Mouse (Mus musculus) thymus, postnatal 36 days (tissue): ENCODE data around the gene Hist1h2bn.
"Not testable (repeated sequence)": the region's sequence is repeated elsewhere in the genome, so short reads cannot be mapped to it uniquely, and the experiment has no call there.

Experiments
- DNase-seq, 2 experiments: peaks; one replicate each; pipeline ENCODE4 v3.0.0; 2022; ENCODE audit warnings: mixed read lengths in 2 of 2

Gene Hist1h2bn

DNA sequence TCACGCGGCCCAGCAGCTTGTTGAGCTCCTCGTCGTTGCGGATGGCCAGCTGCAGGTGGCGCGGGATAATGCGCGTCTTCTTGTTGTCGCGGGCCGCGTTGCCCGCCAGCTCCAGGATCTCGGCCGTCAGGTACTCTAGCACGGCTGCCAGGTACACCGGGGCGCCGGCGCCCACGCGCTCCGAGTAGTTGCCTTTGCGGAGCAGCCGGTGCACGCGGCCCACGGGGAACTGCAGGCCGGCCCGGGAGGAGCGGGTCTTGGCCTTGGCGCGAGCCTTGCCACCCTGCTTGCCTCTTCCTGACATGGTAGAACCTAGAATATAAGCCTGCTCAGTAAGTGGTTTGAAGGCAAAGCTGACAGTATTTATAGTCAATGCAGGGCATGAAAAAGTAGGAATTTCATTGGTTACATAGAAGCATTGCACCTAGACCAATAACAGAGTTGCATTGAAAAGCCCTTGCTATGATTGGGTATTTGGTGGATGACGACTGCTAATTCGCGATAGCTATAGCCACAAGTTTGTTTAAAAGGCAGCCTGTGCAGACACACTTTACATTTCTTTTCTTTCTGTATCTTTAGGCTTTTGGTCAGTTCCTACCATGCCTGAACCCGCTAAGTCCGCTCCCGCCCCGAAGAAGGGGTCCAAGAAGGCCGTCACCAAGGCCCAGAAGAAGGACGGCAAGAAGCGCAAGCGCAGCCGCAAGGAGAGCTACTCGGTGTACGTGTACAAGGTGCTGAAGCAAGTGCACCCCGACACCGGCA lies at the start of gene Hist1h2bn, which contains the start of gene Hist1h2ak:
Gene Hist1h2bn (plus strand): TSS at position 600 of the 762 bp plus-strand sequence.
Gene Hist1h2ak (minus strand): TSS at position 304 of the 762 bp plus-strand sequence.
- DNase-seq, result peak; percentile 67 to 77

DNA sequence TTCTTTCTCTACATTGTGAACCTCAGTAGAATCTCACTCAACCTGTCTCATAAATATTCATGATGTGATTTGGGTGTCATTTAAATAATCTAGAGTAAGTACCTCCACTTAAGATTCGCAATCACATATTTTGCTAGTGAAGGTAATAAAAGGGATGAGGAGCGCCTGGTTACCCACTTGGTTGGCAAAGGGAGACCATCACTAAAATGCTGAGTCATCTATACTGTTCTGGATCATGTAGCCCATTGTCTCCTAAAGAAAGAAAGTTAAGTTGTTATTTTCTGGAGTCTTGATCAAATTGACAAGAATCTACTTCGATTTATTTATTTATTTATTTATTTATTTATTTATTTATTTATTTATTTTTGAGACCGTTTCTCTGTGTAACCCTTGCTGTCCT lies 47.3 kb upstream of the Hist1h2bn start:
- no peak for DNase-seq

DNA sequence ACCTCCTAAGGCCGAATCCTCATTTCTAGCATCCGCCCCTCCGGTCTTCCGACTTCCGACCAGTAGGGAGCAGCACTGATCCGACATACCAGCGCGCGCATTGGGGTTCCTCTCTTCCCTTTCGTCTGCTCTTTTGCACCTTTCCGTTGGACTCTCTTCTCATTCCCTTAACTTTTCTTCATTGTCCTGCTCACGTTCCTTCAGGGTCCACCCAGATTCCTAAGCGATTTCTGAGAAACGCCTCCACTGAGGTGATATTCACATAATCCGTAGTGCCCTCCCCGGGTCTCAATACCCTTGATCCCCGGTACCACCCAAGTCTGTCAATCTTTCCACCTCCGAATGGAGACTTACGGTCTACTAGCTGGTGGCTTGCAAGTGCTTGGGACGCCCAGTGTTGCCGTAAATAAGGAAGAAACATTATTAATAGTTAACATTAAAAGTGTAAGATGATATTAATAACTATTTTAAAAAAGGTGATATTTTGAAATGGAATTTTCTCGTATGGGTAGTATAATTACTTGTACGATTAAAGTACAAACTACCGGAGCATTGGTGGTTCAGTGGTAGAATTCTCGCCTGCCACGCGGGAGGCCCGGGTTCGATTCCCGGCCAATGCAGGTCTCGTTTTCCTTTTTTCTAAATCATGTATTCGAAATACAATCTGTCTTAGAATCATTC lies 43.8 kb upstream of the Hist1h2bn start:
- peak; percentile 88 to 92 for DNase-seq

DNA sequence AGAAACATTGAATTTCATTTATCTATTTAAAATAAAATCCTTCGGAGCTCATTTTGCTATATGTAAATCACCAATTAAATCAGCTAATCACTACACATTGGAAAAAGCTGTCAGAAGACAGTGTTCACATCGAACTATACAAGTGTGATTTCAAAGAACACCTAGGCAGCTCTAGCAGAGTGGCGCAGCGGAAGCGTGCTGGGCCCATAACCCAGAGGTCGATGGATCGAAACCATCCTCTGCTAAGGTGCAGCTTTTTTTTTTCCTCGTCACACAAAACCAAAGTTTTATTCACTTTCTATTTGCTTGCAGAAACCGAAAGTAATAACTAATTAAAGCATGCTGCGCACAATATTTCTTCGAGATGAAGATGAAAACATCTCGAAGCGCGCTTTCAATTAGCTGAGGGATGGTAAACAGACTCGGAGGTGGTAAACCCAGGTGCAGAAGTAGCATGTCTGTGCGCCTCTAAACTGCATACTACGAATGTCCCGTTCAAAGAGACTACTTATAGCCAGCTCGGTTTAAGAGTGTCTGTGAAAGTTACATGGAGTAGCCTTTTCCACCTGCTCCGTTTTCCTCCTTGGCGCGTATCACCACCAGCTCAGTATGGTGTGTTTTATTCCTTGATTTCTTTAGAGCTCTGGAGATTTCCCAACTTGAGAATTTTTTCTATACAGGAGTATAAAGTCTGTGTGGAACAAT lies 43.0 kb upstream of the Hist1h2bn start:
- peak; percentile 81 for DNase-seq

- DNase-seq, result no peak
Measured at GRCm38 (mm10) chr13:21711698-21712097, 42.2 kb upstream of the Hist1h2bn start.

- DNase-seq, result peak; percentile 53 to 60
Measured at GRCm38 (mm10) chr13:21714725-21715124, 39.2 kb upstream of the Hist1h2bn start.

- no peak for DNase-seq
Measured at GRCm38 (mm10) chr13:21715131-21715863, 38.6 kb upstream of the Hist1h2bn start.

DNA sequence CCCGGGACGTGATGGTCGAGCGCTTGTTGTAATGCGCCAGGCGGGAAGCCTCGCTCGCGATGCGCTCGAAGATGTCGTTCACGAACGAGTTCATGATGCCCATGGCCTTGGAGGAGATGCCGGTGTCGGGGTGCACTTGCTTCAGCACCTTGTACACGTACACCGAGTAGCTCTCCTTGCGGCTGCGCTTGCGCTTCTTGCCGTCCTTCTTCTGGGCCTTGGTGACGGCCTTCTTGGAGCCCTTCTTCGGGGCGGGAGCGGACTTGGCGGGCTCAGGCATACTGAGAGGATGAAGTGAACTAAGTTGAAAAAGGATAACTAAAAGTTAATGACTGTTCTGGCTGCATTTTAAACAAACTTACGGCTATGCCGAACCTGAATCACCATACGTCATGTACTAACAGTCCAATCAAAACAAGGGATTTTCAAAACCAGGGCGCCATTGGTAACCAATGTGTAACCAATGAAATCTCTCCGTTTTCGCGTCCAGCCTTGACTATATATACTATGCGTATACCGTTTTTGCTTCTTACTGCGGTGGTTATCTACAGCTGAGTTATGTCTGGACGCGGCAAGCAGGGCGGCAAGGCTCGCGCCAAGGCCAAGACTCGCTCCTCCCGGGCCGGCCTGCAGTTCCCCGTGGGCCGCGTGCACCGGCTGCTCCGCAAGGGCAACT lies 37.9 kb upstream of the Hist1h2bn start, which contains the start of the genes Hist1h2bl and Hist1h2ai:
Gene Hist1h2bl (minus strand): TSS at position 280 of the 676 bp plus-strand sequence.
Gene Hist1h2ai (plus strand): TSS at position 559 of the 676 bp plus-strand sequence.
- peak; percentile 75 to 81 for DNase-seq

DNA sequence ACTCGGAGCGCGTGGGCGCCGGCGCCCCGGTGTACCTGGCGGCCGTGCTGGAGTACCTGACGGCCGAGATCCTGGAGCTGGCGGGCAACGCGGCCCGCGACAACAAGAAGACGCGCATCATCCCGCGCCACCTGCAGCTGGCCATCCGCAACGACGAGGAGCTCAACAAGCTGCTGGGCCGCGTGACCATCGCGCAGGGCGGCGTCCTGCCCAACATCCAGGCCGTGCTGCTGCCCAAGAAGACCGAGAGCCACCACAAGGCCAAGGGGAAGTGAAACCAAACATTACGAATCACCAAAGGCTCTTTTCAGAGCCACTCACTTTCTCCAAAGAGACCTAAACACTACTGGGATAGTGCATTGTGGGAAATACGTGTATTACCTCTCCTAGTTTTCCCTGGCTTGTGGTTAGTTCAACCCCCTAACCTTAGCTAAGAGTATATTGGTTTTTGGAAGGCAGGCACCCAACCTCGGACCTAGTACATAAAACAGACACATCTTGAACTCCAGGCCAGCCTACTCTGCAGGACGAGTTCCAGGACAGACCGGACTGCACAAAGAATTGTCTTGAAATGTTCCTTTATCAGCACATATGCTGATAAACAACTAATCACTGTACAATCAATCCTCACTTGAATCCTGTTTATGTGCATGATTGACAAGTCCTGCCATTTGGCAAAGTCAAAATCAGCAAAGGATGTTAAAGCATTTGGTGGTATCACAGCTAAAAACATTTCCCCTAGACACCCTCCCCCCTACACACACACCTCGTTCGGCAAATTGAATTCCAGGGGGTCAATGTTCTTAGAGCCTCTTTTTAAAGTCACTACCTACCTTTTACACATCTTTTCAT lies 37.2 kb upstream of the Hist1h2bn start:
- peak in 1 of 2 experiments; percentile 11 for DNase-seq

GRCm38 (mm10) chr13:21717397-21718357 lies 36.2 kb upstream of the Hist1h2bn start, which contains the start of gene Hist1h3h:
Gene Hist1h3h (plus strand): TSS chr13:21717659.
- peak; percentile 83 to 85 for DNase-seq

GRCm38 (mm10) chr13:21718381-21719080 lies 35.4 kb upstream of the Hist1h2bn start:
- no peak for DNase-seq

DNA sequence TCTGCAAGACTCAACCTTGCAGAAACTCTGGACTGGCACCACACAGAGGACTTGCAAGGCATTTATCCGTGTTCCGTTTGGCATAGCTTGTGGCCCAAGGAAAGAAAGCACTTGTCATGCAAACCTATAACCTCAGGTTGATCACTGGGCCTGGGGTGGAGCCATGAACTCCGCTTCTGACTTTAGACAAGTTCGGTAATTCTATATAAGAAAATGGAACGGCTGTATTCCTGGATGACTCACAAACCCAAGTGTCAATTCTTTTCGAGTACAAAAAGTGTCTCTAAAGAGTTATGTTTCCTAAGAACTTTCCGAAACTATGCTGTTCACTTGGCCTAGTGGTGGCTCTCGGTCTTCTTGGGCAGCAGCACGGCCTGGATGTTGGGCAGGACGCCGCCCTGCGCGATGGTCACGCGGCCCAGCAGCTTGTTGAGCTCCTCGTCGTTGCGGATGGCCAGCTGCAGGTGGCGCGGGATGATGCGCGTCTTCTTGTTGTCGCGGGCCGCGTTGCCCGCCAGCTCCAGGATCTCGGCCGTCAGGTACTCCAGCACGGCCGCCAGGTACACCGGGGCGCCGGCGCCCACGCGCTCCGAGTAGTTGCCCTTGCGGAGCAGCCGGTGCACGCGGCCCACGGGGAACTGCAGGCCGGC lies 32.7 kb upstream of the Hist1h2bn start:
- not testable (repeated sequence) for DNase-seq

DNA sequence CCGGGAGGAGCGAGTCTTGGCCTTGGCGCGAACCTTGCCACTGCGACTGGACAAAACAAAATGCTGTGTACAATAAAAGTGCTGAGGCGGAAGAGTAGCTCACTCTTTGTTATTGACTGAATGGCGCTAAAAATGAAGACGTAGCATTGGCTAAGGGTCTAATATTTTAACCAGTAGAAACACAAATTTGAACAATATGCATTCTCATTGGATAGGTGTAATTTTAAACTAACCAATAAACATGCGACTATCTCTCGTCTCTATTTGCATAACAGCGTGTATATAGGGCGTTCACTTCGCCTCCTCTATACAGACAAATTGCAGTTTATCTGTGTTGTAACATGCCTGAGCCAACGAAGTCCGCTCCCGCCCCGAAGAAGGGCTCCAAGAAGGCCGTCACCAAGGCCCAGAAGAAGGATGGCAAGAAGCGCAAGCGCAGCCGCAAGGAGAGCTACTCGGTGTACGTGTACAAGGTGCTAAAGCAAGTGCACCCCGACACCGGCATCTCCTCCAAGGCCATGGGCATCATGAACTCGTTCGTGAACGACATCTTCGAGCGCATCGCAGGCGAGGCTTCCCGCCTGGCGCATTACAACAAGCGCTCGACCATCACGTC lies 32.1 kb upstream of the Hist1h2bn start, which contains the start of gene Hist1h2bm:
Gene Hist1h2bm (plus strand): TSS at position 288 of the 616 bp plus-strand sequence.
- peak; percentile 68 to 75 for DNase-seq

GRCm38 (mm10) chr13:21722373-21722925 lies 31.5 kb upstream of the Hist1h2bn start:
- no peak for DNase-seq

GRCm38 (mm10) chr13:21722993-21723836 lies 30.7 kb upstream of the Hist1h2bn start:
- peak; percentile 23 to 47 for DNase-seq

DNA sequence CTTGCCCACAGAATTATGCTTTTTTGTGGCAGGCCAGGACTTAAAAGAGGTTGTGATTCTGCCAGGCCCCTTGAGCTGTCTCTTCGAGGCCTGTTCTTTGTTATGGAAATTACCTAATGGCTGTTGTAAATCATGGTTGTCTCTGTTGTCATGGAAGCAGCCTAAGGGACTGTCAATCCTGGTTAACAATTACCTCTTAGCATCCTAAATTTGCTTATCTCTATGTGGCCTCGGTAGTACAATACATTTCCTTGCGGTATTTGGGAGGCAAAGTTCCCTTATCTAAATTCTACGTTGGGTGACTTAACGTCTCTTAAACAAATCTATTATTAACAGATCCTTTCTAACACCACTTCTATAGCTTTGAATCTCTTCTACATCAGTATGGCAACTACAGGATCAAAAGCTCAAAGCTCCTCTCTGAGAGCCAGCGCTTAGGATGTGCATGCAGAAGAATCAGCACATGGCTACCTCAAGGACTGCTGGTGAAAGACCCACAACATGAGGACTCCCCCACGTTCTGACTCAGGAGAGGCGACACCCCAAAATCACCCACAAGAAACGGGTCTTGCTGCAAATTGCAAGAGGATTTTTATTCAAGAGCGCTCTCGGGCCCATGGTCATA lies 25.9 kb upstream of the Hist1h2bn start:
- no peak for DNase-seq
